Mouse (Mus musculus) midbrain, embryonic 10.5 days (tissue): ENCODE results near the gene Ccdc155. TPM values are rescaled to one million over a fixed set of nuclear protein-coding genes. Genes with fewer than 3 reads are reported as not detected.

Source experiments
- DNase-seq: peaks from one replicate; pipeline ENCODE4 v3.0.0-alpha.2; 2017; ENCODE audit warnings: low spot score
- H3K27ac ChIP-seq: fragments of 300-500 bp; sonication (generic); replicated peaks from 2 replicates; pipeline ENCODE4 v1.5.1; 2016; ENCODE audit warnings: mild to moderate bottlenecking
- H3K27me3 ChIP-seq: fragments of 300-500 bp; sonication (generic); 2 replicates; pipeline ENCODE4 v1.6.1; 2016; ENCODE audit warnings: low read depth, mild to moderate bottlenecking; ENCODE audit not compliant: poor library complexity, severe bottlenecking
- H3K36me3 ChIP-seq: fragments of 300-500 bp; sonication (generic); 2 replicates; pipeline ENCODE4 v1.6.1; 2016; ENCODE audit warnings: mild to moderate bottlenecking, moderate library complexity
- H3K4me1 ChIP-seq: fragments of 300-500 bp; sonication (generic); 2 replicates; pipeline ENCODE4 v1.6.1; 2016
- H3K4me3 ChIP-seq: fragments of 300-500 bp; sonication (generic); 2 replicates; pipeline ENCODE4 v1.5.1; 2016; ENCODE audit warnings: mild to moderate bottlenecking, moderate library complexity
- H3K9me3 ChIP-seq: fragments of 300-500 bp; sonication (generic); replicated peaks from 2 replicates; pipeline ENCODE4 v1.6.1; 2016; ENCODE audit warnings: mild to moderate bottlenecking
- WGBS: fragments of 180-500 bp; shearing (Covaris S2); methylation state at CpG from one replicate; pipeline ENCODE4 v1.1.7; 2016; 5-methylcytosine and 5-hydroxymethylcytosine counted together
- polyA plus RNA-seq: library from polyadenylated mRNA; unstranded; fragments of >200 nt; fragmentation: Nextera tagmentation; extraction: Ambion mirVana; gene quantifications from 2 replicates; pipeline ENCODE4 v1.2.1, GENCODE M21; 2016

The Ccdc155 gene
- polyA plus RNA-seq, 1 experiment from 2014 or later = 0.73 TPM

DNA sequence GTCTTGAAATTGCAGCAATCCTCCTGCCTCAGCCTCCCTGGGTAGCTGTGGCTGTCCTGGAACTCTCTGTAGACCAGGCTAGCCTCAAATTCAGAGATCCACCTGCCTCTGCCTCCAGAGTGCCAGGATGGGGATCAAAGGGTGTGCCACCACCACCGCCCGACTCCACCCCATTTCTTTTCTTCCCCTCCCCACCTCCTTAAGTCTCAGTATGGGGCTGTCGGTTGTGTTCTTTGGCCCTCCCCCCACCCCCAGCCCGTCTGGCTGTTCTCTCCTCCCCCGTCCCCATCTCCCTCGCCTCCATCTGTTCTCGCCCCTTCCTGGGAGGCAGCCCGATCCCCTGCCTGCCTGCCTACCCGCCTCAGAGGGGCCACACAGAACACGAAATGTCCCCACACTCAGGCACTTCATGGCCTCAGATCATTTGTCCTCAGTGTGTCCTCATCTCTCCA, 37.7 kb downstream of the Ccdc155 start:
- Histone ChIP-seq H3K36me3 (no peaks in the 10 kb centered on the region), H3K9me3 (peaks cover 30% of the 10 kb centered on the region), H3K4me3 (no peak overlapping the region), H3K4me1 (peaks cover 32% of the 10 kb centered on the region), H3K27ac (no peak overlapping the region), H3K27me3 (peaks cover 98% of the 10 kb centered on the region)
- no peak for DNase-seq
- 24% methylated on average over 10 of the region's 10 CpGs for WGBS

DNA sequence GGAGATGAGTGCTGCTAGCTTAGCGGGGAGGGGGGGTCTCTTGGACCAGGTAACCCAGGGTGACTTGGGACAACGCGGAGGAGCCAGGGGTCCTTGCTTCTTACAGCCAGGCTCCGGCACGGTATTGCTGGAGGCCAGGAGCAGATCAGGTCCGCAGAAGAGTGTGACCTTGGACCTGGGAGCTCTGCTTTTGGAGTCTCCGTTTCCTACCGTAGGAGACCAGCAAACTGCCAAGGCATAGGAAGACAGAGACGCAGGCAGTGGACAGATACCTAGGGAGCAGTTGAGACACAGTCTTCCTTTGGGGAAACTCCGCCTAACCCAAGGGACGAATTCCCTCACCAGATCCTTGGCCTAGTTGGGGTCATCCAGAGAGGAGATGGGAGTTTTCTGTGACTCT, 39.0 kb downstream of the Ccdc155 start:
- Histone ChIP-seq H3K36me3 (peaks cover 4% of the 10 kb centered on the region), H3K27me3 (peaks cover 85% of the 10 kb centered on the region), H3K9me3 (peaks cover 21% of the 10 kb centered on the region), H3K4me3 (no peak overlapping the region), H3K4me1 (peaks cover 33% of the 10 kb centered on the region), H3K27ac (no peak overlapping the region)
- 44% methylated on average over 11 of the region's 11 CpGs for WGBS
- no peak for DNase-seq

DNA sequence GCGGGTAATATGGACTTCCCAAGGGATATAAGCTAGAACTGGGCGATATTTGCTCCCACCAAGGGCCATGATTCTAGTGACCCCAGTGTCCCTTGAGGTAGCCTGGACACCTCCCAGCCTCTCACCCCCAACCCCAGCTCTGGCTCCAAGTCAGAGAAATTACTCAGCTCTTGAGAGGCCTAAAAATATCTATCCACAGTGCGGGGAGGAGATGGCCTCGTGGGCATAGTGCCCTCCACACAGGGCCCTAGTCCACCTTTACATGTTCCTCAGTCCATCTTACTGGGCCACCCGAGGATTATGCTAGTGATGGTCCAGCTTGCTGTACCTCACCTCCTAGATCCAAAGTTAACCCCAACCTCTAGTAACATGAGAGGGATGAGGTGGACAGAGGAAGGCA, 39.9 kb downstream of the Ccdc155 start:
- H3K4me3 ChIP-seq = peak overlapping the region; percentile 58; the same call in 1 of the 2 replicates
- no peak overlapping the region for H3K27ac ChIP-seq
- H3K36me3 ChIP-seq = peaks cover 13% of the 10 kb centered on the region
- peaks cover 76% of the 10 kb centered on the region for H3K27me3 ChIP-seq
- 63% methylated on average over 5 of the region's 5 CpGs for WGBS
- peaks cover 33% of the 10 kb centered on the region for H3K4me1 ChIP-seq
- H3K9me3 ChIP-seq = peaks cover 12% of the 10 kb centered on the region
- no peak for DNase-seq

DNA sequence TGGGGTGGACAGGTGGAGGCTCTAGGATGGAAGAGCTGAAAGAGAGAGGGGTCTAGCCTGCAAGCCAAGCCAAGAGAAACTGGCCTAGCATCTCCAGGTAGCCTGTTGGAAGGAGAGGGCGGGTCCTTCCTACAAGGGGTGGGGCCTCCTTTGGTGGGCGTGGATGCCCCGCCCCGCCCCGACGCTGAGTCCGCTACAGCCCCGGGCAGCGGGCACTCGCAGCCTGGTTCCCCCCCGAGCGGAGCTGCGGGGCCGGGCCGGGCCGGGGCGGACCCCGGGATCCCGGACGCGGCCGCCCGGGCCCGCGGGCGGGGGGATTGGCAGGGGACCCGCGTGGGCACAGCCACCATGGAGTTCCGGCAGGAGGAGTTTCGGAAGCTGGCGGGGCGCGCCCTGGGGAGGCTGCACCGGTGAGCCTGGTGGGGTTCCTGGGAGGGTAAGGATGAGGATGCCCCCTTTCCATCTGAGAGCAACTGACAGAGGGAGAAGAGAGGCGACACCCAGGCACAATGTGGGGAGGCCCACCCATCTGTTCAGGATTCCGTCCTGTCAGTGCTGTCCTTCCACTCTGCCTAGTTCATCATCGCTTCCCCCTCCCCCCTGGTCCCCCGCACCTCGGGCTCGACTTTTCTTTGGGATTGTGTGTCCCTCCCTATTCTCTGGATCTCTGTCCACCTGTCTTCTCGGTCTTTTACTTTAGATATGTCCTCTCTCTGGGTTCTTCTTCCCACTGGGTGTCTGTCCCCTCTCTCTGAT, 40.8 kb downstream of the Ccdc155 start, which contains the start of gene Slc17a7:
Gene Slc17a7, plus strand, starts transcription at position 215 of the 756 bp plus-strand sequence.
- peak; percentile 42 for DNase-seq
- Histone ChIP-seq H3K27ac (no peak within 1 kb of the TSS; the same call in 1 of the 2 replicates), H3K36me3 (peaks cover 22% of the 10 kb centered on the region), H3K4me1 (peaks cover 33% of the 10 kb centered on the region), H3K9me3 (peaks cover 3% of the 10 kb centered on the region), H3K4me3 (peak within 1 kb of the TSS; percentile 58), H3K27me3 (peaks cover 67% of the 10 kb centered on the region)
- 3% methylated on average over 41 of the region's 41 CpGs for WGBS

DNA sequence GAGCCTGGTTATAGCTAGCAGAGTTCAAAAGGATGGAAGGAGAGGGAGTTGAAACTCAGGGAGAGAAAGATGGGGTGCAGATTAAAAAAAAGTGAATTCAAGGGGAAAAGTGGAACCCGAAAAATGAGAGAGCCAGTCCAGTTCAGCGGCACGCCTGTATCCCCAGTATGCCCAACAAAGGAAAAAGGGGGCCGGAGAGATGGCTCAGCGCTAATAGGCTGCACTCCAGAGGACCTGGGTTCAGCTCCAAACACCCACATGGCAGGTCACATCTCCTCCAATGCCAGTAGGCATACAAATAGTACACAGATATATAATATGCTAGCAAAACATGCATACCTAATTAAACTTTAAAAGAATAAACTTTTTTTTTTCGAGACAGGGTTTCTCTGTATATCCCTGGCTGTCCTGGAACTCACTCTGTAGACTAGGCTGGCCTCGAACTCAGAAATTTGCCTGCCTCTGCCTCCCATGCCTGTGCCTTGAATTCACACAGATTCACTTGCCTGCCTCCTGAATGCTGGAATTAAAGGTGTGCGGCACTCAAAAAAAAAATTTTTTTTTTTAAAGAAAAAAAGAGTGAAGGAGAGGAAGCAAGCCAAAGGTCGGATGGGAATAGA, 41.6 kb downstream of the Ccdc155 start:
- DNase-seq = no peak
- H3K4me1 ChIP-seq = peaks cover 28% of the 10 kb centered on the region
- H3K27ac ChIP-seq = no peak overlapping the region
- 71% methylated on average over 9 of the region's 9 CpGs for WGBS
- H3K4me3 ChIP-seq = no peak overlapping the region
- H3K36me3 ChIP-seq = peaks cover 30% of the 10 kb centered on the region
- H3K27me3 ChIP-seq = peaks cover 59% of the 10 kb centered on the region
- no peaks in the 10 kb centered on the region for H3K9me3 ChIP-seq

DNA sequence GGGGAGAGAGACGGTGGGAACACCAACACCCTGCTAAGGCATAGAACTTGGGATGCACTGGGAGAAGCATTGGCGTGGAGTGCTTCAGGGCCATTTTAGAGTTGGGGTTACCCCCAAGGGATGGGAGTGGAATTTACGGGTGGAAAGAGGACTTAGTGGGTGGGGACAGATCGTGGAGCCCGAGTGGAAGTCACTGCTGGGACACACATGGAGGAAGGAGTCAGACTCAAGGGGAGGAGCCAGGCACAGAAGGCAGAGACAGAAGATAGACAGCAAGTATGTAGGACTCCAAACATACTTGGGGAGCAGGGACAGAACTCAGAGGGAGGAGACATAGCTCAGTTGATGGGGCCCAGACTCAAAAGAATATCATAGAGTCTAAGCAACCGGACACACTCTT, 42.1 kb downstream of the Ccdc155 start:
- Histone ChIP-seq H3K27ac (peak overlapping the region; percentile 72; the same call in 1 of the 2 replicates), H3K27me3 (peaks cover 54% of the 10 kb centered on the region)

DNA sequence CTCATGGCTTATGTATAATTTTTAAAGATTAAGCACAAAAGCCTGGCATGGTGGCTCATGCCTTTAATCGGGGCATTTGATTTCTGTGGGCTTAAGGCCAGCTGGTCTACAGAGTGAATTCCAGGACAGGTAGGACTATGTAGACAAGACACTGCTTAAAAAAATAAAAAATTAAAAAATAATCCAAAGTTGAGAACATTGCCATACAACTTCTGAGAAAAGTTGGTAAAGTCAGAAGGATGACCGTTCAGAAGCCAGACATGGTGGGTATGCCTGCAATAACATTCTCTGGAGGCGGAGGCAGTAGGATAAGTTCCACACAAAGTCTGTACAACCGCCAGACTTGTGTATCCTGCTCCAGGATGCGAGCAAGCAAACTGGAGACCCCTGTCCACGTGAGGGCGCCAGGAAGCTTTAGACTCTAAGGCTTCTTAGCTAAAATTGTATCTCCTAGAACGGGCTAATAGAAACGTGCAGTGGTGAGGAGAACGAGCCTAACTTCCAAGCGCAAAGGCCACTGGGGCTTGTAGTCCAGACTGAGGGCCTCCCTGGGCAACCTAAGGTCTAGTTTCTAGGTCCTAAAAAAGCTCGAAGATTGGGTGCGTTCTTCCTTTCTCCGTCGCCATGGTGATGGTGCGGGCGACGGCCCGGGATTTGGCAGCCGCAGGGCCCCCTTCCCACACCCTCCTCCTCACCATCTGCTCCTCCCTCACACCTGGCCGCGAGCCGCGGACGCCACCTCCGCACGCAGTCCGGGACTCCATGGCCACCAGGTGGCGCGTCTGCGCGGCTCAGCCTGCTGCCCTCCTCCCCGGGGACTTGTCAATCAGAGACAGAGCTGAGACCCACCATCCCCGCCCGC, 42.8 kb downstream of the Ccdc155 start:
- 5% methylated on average over 35 of the region's 35 CpGs for WGBS
- H3K4me1 ChIP-seq = peaks cover 21% of the 10 kb centered on the region
- no peaks in the 10 kb centered on the region for H3K9me3 ChIP-seq
- H3K27ac ChIP-seq = peak overlapping the region; percentile 72; the same call in 1 of the 2 replicates
- H3K36me3 ChIP-seq = peaks cover 40% of the 10 kb centered on the region
- H3K27me3 ChIP-seq = peaks cover 47% of the 10 kb centered on the region
- H3K4me3 ChIP-seq = peak overlapping the region; percentile 55
- peak; percentile 89 for DNase-seq

More for the DNA sequence above, 42.1 kb downstream of the Ccdc155 start:
- WGBS = 24% methylated on average over 6 of the region's 6 CpGs
- Histone ChIP-seq H3K9me3 (no peaks in the 10 kb centered on the region), H3K4me3 (peak overlapping the region; percentile 55), H3K4me1 (peaks cover 22% of the 10 kb centered on the region), H3K36me3 (peaks cover 35% of the 10 kb centered on the region)
- no peak for DNase-seq

DNA sequence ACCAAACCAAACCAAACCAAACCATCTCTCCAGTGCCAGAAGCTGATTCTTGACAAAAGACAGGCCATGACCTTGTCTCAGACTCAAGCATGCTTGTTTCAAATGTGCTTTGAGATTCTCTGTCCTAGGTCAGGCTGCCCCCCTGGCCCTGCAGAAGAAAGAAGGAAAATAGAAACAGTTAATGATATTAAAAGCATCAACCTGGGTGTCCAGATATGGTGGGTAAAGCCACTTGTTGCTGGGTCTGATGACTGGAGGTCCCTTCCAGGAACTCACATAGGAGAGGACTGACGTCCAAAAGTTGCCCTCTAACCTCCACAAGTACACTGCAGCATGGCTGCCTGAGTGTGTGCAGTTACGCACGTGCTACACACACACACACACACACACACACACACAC, 43.8 kb downstream of the Ccdc155 start:
- H3K36me3 ChIP-seq = peaks cover 46% of the 10 kb centered on the region
- H3K9me3 ChIP-seq = no peaks in the 10 kb centered on the region
- H3K4me3 ChIP-seq = no peak overlapping the region
- no peak overlapping the region for H3K27ac ChIP-seq
- 97% methylated on average over 3 of the region's 3 CpGs for WGBS
- H3K27me3 ChIP-seq = peaks cover 37% of the 10 kb centered on the region
- H3K4me1 ChIP-seq = peaks cover 21% of the 10 kb centered on the region
- no peak for DNase-seq

DNA sequence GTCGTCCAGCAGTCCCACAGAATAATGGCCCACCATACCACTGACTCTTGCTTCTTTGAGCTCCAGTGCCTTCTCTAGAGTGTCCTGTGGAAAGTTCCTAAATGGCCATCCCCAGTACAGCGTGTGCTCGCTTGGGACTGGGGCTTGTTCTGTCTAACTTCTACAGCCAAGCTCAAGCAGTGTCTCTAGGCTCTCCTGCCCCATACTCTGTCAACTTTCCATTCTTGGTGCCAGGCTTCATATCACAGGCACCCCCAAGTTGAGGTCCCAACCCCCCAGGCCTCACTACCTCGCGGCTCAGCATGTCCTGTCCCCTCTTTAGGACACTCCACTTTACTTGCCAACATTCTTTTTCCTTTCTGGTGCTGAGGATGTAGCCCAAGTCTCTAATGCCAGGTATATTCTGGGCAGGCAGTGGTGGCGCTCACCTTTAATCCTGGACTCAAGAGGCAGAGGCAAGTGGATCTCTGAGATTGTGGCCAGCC, 44.3 kb downstream of the Ccdc155 start:
- H3K27me3 ChIP-seq = peaks cover 32% of the 10 kb centered on the region
- 92% methylated on average over 6 of the region's 6 CpGs for WGBS
- no peak overlapping the region for H3K27ac ChIP-seq
- H3K4me1 ChIP-seq = peaks cover 25% of the 10 kb centered on the region
- no peak for DNase-seq
- peaks cover 46% of the 10 kb centered on the region for H3K36me3 ChIP-seq
- H3K4me3 ChIP-seq = no peak overlapping the region
- no peaks in the 10 kb centered on the region for H3K9me3 ChIP-seq

DNA sequence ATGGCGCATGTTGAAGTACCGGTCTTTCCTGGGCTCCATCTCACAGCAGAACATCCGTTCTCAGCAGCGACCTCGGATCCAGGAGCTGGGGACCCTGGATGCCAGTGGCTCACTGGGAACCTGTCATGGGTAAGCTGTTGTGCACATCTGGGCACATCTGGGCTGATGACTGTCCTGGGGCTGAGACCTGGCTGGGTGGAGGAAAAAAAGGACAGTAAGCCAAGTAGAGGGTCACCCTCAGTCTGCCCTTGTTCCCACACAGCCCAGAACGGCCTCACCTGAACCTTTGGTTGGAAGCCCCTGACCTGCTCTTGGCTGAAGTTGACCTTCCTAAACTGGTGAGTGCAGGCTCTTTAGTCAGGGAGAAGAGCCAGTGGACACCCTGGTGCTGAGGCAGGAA, 45.7 kb downstream of the Ccdc155 start:
- Histone ChIP-seq H3K4me3 (no peak overlapping the region), H3K36me3 (peaks cover 46% of the 10 kb centered on the region), H3K27me3 (peaks cover 18% of the 10 kb centered on the region), H3K27ac (no peak overlapping the region), H3K9me3 (no peaks in the 10 kb centered on the region), H3K4me1 (peaks cover 26% of the 10 kb centered on the region)
- DNase-seq = no peak
- WGBS = 94% methylated on average over 6 of the region's 6 CpGs

DNA sequence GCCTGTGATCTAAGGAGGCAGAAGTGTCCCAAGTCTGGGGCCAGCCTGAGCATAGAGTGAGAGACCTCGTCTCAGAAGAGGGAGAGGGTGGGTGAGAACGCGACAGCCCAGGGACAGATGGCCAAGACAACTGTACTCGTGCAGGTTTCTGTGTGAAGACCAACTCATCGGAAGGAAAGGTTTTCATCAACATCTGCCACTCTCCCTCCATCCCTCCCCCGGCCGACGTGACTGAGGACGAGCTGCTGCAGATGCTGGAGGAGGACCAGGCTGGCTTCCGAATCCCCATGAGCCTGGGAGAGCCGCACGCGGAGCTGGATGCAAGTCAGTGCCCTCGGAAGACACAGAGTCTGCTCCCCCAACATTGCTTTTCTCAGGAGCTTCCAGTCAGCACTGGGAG, 47.2 kb downstream of the Ccdc155 start:
- DNase-seq = no peak
- 89% methylated on average over 14 of the region's 14 CpGs for WGBS
- H3K27me3 ChIP-seq = peaks cover 3% of the 10 kb centered on the region
- peaks cover 46% of the 10 kb centered on the region for H3K36me3 ChIP-seq
- H3K4me1 ChIP-seq = peaks cover 23% of the 10 kb centered on the region
- H3K27ac ChIP-seq = no peak overlapping the region
- H3K9me3 ChIP-seq = no peaks in the 10 kb centered on the region
- H3K4me3 ChIP-seq = no peak overlapping the region

DNA sequence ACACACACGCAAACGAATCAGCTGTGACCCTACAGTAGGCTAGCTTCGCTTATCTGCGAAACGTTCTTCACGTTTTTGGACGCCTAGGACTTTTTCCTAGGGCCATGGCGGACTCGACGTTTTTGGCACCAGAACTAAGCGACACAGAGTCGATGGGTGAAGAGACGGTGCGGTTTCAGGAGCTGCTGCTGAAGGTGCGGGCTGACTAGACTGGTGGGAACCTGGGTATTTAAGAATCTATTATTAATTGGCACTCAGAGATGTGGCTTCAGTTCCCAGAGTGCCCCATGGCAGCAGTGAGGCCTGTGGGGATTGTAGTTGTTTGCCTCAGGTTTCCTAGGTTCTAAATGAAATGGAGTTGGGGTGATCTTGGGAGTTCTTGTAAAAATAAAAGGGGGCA, 48.5 kb downstream of the Ccdc155 start:
- no peaks in the 10 kb centered on the region for H3K27me3 ChIP-seq
- H3K4me1 ChIP-seq = peaks cover 18% of the 10 kb centered on the region
- peaks cover 46% of the 10 kb centered on the region for H3K36me3 ChIP-seq
- DNase-seq = no peak
- H3K4me3 ChIP-seq = no peak overlapping the region
- no peak overlapping the region for H3K27ac ChIP-seq
- WGBS = 94% methylated on average over 15 of the region's 15 CpGs
- no peaks in the 10 kb centered on the region for H3K9me3 ChIP-seq
